Mouse (Mus musculus) G1E (cell line): ENCODE results near the gene Tedc2.

Experiments used
- CTCF ChIP-seq: IDR thresholded peaks from 2 replicates; pipeline ENCODE4 v1.5.1; 2012; ENCODE audit warnings: low read depth, low read length, inconsistent platforms, mixed read lengths
- GATA1 ChIP-seq: IDR thresholded peaks from 2 replicates; pipeline ENCODE4 v1.6.1; 2012; ENCODE audit warnings: borderline replicate concordance, low read length, inconsistent platforms, mixed read lengths
- GATA2 ChIP-seq: IDR thresholded peaks from 2 replicates; pipeline ENCODE4 v1.6.1; 2012; ENCODE audit warnings: low read depth, low read length, inconsistent platforms, borderline replicate concordance
- POLR2AphosphoS5 ChIP-seq: IDR thresholded peaks from 2 replicates; pipeline ENCODE4 v1.6.1; 2012; ENCODE audit warnings: low read depth, low read length, inconsistent platforms; ENCODE audit not compliant: insufficient replicate concordance
- TAL1 ChIP-seq: conservative IDR thresholded peaks from 2 replicates; pipeline ENCODE4 v1.6.1; 2012; ENCODE audit warnings: low read depth, low read length, inconsistent platforms, mixed read lengths

- TF ChIP-seq CTCF (no peak), TAL1 (no peak), GATA1 (no peak), POLR2AphosphoS5 (no peak), GATA2 (no peak)
Observed at GRCm38 (mm10) chr17:24193769-24194168, 26.9 kb downstream of the Tedc2 start.
